Mouse (Mus musculus): ENCODE results near the gene Gm20605.

Gene Gm20605

GRCm38 (mm10) chr5:137689974-137690373 is 61.0 kb downstream of the Gm20605 start:
- in situ Hi-C loops (cut with MboI, MseI), result no loop called here

GRCm38 (mm10) chr5:137690531-137690930 is 61.6 kb downstream of the Gm20605 start:
- in situ Hi-C loops (cut with MboI, MseI), result no loop called here

DNA sequence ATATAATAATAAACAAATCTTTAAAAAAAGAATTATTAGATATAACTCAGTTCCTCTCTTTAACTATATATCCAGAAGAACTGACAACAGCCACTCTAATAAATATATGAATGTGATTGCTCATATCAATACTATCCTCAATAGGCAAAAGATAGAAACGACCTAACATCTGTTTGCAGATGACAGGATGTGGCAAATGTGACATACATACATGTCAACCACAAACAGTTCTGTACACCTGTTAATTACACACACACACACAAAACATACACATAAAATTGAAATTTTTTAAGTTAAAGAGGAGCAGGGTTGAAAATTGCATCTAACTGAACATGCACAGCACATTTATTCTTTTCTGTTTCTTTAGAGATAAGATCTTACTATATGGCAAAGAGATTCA is 62.9 kb downstream of the Gm20605 start:
- in situ Hi-C loops (cut with MboI, MseI), result no loop called here

Data from regulatory T cell (primary cell).